Mouse (Mus musculus) C2C12 (cell line): Measurements from ENCODE around the gene Agpat2.

Experiments
- CEBPB ChIP-seq: IDR thresholded peaks from one replicate; pipeline ENCODE4 v1.6.1; 2011; ENCODE audit warnings: low read depth, mild to moderate bottlenecking, control low read depth, moderate library complexity
- CTCF ChIP-seq: IDR thresholded peaks from one replicate; pipeline ENCODE4 v1.5.1; 2011; ENCODE audit not compliant: control insufficient read depth, insufficient read depth, insufficient read length
- MYOD1 ChIP-seq: IDR thresholded peaks from one replicate; pipeline ENCODE4 v1.6.1; 2011; ENCODE audit warnings: low read depth; ENCODE audit not compliant: control insufficient read depth, insufficient read length
- MYOG ChIP-seq: IDR thresholded peaks from one replicate; pipeline ENCODE4 v1.6.1; 2011; ENCODE audit not compliant: control insufficient read depth, insufficient read length; ENCODE audit errors: extremely low read depth
- USF1 ChIP-seq: IDR thresholded peaks from one replicate; pipeline ENCODE4 v1.6.1; 2011; ENCODE audit warnings: low read depth, mild to moderate bottlenecking, control low read depth, moderate library complexity

DNA sequence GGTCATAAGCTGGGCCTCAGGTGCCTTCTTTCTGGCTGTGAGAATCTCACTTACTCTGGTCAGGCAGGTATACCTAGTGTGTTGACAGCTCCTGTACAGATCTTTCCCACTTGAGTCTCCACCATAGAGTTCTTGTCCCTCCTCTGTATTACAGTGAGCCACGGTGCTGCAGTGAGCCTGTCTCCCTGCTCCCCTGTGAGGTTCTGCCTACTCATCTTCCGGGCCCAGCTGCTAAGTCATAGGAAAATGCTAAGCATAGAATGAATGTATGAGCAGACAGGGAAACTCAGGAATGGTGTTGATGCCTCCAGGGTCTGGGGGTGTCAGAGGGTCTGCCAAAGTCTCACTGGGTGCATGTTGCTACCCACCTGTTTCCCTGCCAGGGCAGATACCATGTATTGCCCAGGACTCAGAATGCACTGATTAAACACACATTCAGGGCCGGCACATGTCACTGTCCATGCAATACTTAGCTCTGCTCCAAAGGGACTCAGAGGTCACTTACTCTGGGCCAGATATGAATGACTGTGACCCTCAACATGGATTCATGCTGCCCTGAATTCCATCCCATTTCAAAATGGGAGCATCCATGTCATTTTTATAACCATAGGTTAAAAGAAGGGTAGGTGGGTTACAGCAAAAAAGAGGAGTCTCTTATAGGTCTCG is 11.4 kb upstream of the Agpat2 start:
- TF ChIP-seq CTCF (no peak), MYOG (no peak), USF1 (no peak), MYOD1 (no peak), CEBPB (no peak)
